Mouse (Mus musculus): ENCODE data around the gene Cdk5r2.
A peak's percentile ranks its signal among the peaks of the same experiment; 100 is the strongest.
"Not testable (repeated sequence)": the region's sequence is repeated elsewhere in the genome, so short reads cannot be mapped to it uniquely, and the experiment has no call there.

Gene Cdk5r2

GRCm38 (mm10) chr1:74854306-74855056, at the start of gene Cdk5r2:
Gene Cdk5r2 (plus strand): TSS chr1:74854934.
- DNase-seq, result peak; percentile 50 to 65

GRCm38 (mm10) chr1:74805340-74805835, 49.3 kb upstream of the Cdk5r2 start:
- no peak for DNase-seq

- DNase-seq, result no peak
Observed at GRCm38 (mm10) chr1:74805843-74806242, 48.9 kb upstream of the Cdk5r2 start.

GRCm38 (mm10) chr1:74806360-74807311, 48.1 kb upstream of the Cdk5r2 start:
- peak; percentile 23 to 49 for DNase-seq

GRCm38 (mm10) chr1:74807551-74808071, 47.1 kb upstream of the Cdk5r2 start:
- no peak for DNase-seq

GRCm38 (mm10) chr1:74808078-74808477, 46.7 kb upstream of the Cdk5r2 start:
- DNase-seq, result peak; percentile 64 to 70

- no peak for DNase-seq
Observed at GRCm38 (mm10) chr1:74809007-74809406, 45.7 kb upstream of the Cdk5r2 start.

- no peak for DNase-seq
Observed at GRCm38 (mm10) chr1:74814931-74815647, 39.6 kb upstream of the Cdk5r2 start.

GRCm38 (mm10) chr1:74815965-74816364, 38.8 kb upstream of the Cdk5r2 start:
- not testable (repeated sequence) for DNase-seq

GRCm38 (mm10) chr1:74816612-74817199, 38.0 kb upstream of the Cdk5r2 start:
- DNase-seq, result peak; percentile 83 to 87

- no peak for DNase-seq
Observed at GRCm38 (mm10) chr1:74817219-74817618, 37.5 kb upstream of the Cdk5r2 start.

GRCm38 (mm10) chr1:74818509-74818908, 36.2 kb upstream of the Cdk5r2 start:
- DNase-seq, result no peak

- DNase-seq, result not testable (repeated sequence)
Observed at GRCm38 (mm10) chr1:74823598-74823997, 31.1 kb upstream of the Cdk5r2 start.

GRCm38 (mm10) chr1:74824518-74825302, 30.0 kb upstream of the Cdk5r2 start:
- DNase-seq, result no peak

- DNase-seq, result no peak
Observed at GRCm38 (mm10) chr1:74830061-74830460, 24.7 kb upstream of the Cdk5r2 start.

- no peak for DNase-seq
Observed at GRCm38 (mm10) chr1:74833255-74833654, 21.5 kb upstream of the Cdk5r2 start.

- no peak for DNase-seq
Observed at GRCm38 (mm10) chr1:74843090-74843489, 11.6 kb upstream of the Cdk5r2 start.

GRCm38 (mm10) chr1:74846341-74846740, 8.4 kb upstream of the Cdk5r2 start:
- DNase-seq, result no peak

GRCm38 (mm10) chr1:74848946-74849345, 5.8 kb upstream of the Cdk5r2 start:
- no peak for DNase-seq

- no peak for DNase-seq
Observed at GRCm38 (mm10) chr1:74850251-74850650, 4.5 kb upstream of the Cdk5r2 start.

Data from thymus, adult 18-20 months (tissue).